Mouse (Mus musculus): ENCODE measurements around the gene Aprt. TPM values are rescaled to one million over a fixed set of nuclear protein-coding genes. Genes with fewer than 3 reads are reported as not detected.

Gene Aprt
- polyA plus RNA-seq, 1 experiment from 2014 or later: 195 TPM

GRCm38 (mm10) chr8:122548891-122549439 lies 27.7 kb downstream of the Aprt start:
- peaks cover 4% of the 10 kb centered on the region for H3K4me1 ChIP-seq (ENCODE audit: control insufficient read depth, insufficient read depth, low read length)
- H3K4me3 ChIP-seq (ENCODE audit: low read depth, low read length): no peak overlapping the region

GRCm38 (mm10) chr8:122548331-122548730 lies 28.4 kb downstream of the Aprt start:
- Histone ChIP-seq H3K4me1 (ENCODE audit: control insufficient read depth, insufficient read depth, low read length) (peaks cover 4% of the 10 kb centered on the region), H3K4me3 (ENCODE audit: low read depth, low read length) (no peak overlapping the region), H3K27me3 (ENCODE audit: control insufficient read depth, insufficient read depth, low read length) (peaks cover 21% of the 10 kb centered on the region), H3K9me3 (ENCODE audit: control insufficient read depth, low read length) (no peaks in the 10 kb centered on the region), H3K27ac (ENCODE audit: low read depth, low read length) (no peak overlapping the region), H3K9ac (ENCODE audit: low read length) (no peak overlapping the region), H3K4me2 (no peak overlapping the region), H3K36me3 (ENCODE audit: control insufficient read depth, insufficient read depth, low read length) (no peaks in the 10 kb centered on the region)
- 75% methylated on average over 13 of the region's 13 CpGs for WGBS
- no peak for ATAC-seq (ENCODE audit: low FRiP score)
- DNase-seq (ENCODE audit: low spot score, missing footprints): no peak

More at GRCm38 (mm10) chr8:122548891-122549439, 27.7 kb downstream of the Aprt start:
- no peak for DNase-seq (ENCODE audit: low spot score, missing footprints)
- H3K9me3 ChIP-seq (ENCODE audit: control insufficient read depth, low read length): no peaks in the 10 kb centered on the region
- WGBS: 94% methylated on average over 3 of the region's 3 CpGs
- H3K27me3 ChIP-seq (ENCODE audit: control insufficient read depth, insufficient read depth, low read length): peaks cover 21% of the 10 kb centered on the region
- no peak overlapping the region for H3K9ac ChIP-seq (ENCODE audit: low read length)
- no peak overlapping the region for H3K27ac ChIP-seq (ENCODE audit: low read depth, low read length)
- H3K36me3 ChIP-seq (ENCODE audit: control insufficient read depth, insufficient read depth, low read length): no peaks in the 10 kb centered on the region
- H3K4me2 ChIP-seq: no peak overlapping the region
- no peak for ATAC-seq (ENCODE audit: low FRiP score)

- Histone ChIP-seq H3K4me3 (ENCODE audit: low read depth, low read length) (no peak overlapping the region), H3K9me3 (ENCODE audit: control insufficient read depth, low read length) (no peaks in the 10 kb centered on the region), H3K4me1 (ENCODE audit: control insufficient read depth, insufficient read depth, low read length) (peaks cover 4% of the 10 kb centered on the region), H3K9ac (ENCODE audit: low read length) (no peak overlapping the region), H3K4me2 (no peak overlapping the region), H3K36me3 (ENCODE audit: control insufficient read depth, insufficient read depth, low read length) (no peaks in the 10 kb centered on the region; the same call in 1 of the 2 replicates), H3K27me3 (ENCODE audit: control insufficient read depth, insufficient read depth, low read length) (peaks cover 21% of the 10 kb centered on the region), H3K27ac (ENCODE audit: low read depth, low read length) (no peak overlapping the region; the same call in 1 of the 2 replicates)
- 37% methylated on average over 5 of the region's 5 CpGs for WGBS
- DNase-seq (ENCODE audit: low spot score, missing footprints) (no peak), ATAC-seq (ENCODE audit: low FRiP score) (no peak)
Observed at GRCm38 (mm10) chr8:122547815-122548214, 28.9 kb downstream of the Aprt start.

GRCm38 (mm10) chr8:122546811-122547453 lies 29.8 kb downstream of the Aprt start:
- no peak overlapping the region for H3K9ac ChIP-seq (ENCODE audit: low read length)
- ATAC-seq (ENCODE audit: low FRiP score) (no peak), DNase-seq (ENCODE audit: low spot score, missing footprints) (no peak)
- peaks cover 4% of the 10 kb centered on the region for H3K4me1 ChIP-seq (ENCODE audit: control insufficient read depth, insufficient read depth, low read length)
- H3K4me2 ChIP-seq: peak overlapping the region; percentile 11; the same call in 1 of the 2 replicates
- H3K9me3 ChIP-seq (ENCODE audit: control insufficient read depth, low read length): no peaks in the 10 kb centered on the region
- H3K27me3 ChIP-seq (ENCODE audit: control insufficient read depth, insufficient read depth, low read length): peaks cover 21% of the 10 kb centered on the region
- no peaks in the 10 kb centered on the region; the same call in 1 of the 2 replicates for H3K36me3 ChIP-seq (ENCODE audit: control insufficient read depth, insufficient read depth, low read length)
- 73% methylated on average over 24 of the region's 24 CpGs for WGBS
- no peak overlapping the region for H3K4me3 ChIP-seq (ENCODE audit: low read depth, low read length)
- H3K27ac ChIP-seq (ENCODE audit: low read depth, low read length): no peak overlapping the region; the same call in 1 of the 2 replicates

- Histone ChIP-seq H3K9ac (ENCODE audit: low read length) (no peak overlapping the region), H3K4me3 (ENCODE audit: low read depth, low read length) (no peak overlapping the region), H3K9me3 (ENCODE audit: control insufficient read depth, low read length) (no peaks in the 10 kb centered on the region), H3K4me1 (ENCODE audit: control insufficient read depth, insufficient read depth, low read length) (peaks cover 4% of the 10 kb centered on the region), H3K27me3 (ENCODE audit: control insufficient read depth, insufficient read depth, low read length) (peaks cover 14% of the 10 kb centered on the region), H3K36me3 (ENCODE audit: control insufficient read depth, insufficient read depth, low read length) (no peaks in the 10 kb centered on the region; the same call in 1 of the 2 replicates), H3K27ac (ENCODE audit: low read depth, low read length) (no peak overlapping the region), H3K4me2 (no peak overlapping the region)
- WGBS: 83% methylated on average over 7 of the region's 7 CpGs
- DNase-seq (ENCODE audit: low spot score, missing footprints) (no peak), ATAC-seq (ENCODE audit: low FRiP score) (0 out of 2 replicates have a peak, but pooled peaks have one; percentile 40)
Observed at GRCm38 (mm10) chr8:122546066-122546755, 30.5 kb downstream of the Aprt start.

GRCm38 (mm10) chr8:122544138-122544537 lies 32.6 kb downstream of the Aprt start:
- no peak for DNase-seq (ENCODE audit: low spot score, missing footprints)
- 90% methylated on average over 8 of the region's 8 CpGs for WGBS

GRCm38 (mm10) chr8:122538310-122539076 lies 38.2 kb downstream of the Aprt start:
- ATAC-seq (ENCODE audit: low FRiP score) (no peak), DNase-seq (ENCODE audit: low spot score, missing footprints) (no peak)
- Histone ChIP-seq H3K4me2 (no peak overlapping the region), H3K27me3 (ENCODE audit: control insufficient read depth, insufficient read depth, low read length) (no peaks in the 10 kb centered on the region), H3K36me3 (ENCODE audit: control insufficient read depth, insufficient read depth, low read length) (no peaks in the 10 kb centered on the region; the same call in 1 of the 2 replicates), H3K4me1 (ENCODE audit: control insufficient read depth, insufficient read depth, low read length) (no peaks in the 10 kb centered on the region), H3K9me3 (ENCODE audit: control insufficient read depth, low read length) (no peaks in the 10 kb centered on the region), H3K27ac (ENCODE audit: low read depth, low read length) (no peak overlapping the region), H3K9ac (ENCODE audit: low read length) (no peak overlapping the region), H3K4me3 (ENCODE audit: low read depth, low read length) (no peak overlapping the region)
- WGBS: 88% methylated on average over 9 of the region's 9 CpGs

More at GRCm38 (mm10) chr8:122544138-122544537, 32.6 kb downstream of the Aprt start:
- Histone ChIP-seq H3K9ac (ENCODE audit: low read length) (no peak overlapping the region), H3K36me3 (ENCODE audit: control insufficient read depth, insufficient read depth, low read length) (no peaks in the 10 kb centered on the region; the same call in 1 of the 2 replicates), H3K4me2 (no peak overlapping the region), H3K27me3 (ENCODE audit: control insufficient read depth, insufficient read depth, low read length) (no peaks in the 10 kb centered on the region), H3K9me3 (ENCODE audit: control insufficient read depth, low read length) (no peaks in the 10 kb centered on the region), H3K4me1 (ENCODE audit: control insufficient read depth, insufficient read depth, low read length) (no peaks in the 10 kb centered on the region; the same call in 1 of the 2 replicates), H3K27ac (ENCODE audit: low read depth, low read length) (no peak overlapping the region), H3K4me3 (ENCODE audit: low read depth, low read length) (no peak overlapping the region)
- no peak for ATAC-seq (ENCODE audit: low FRiP score)

GRCm38 (mm10) chr8:122537812-122538211 lies 38.9 kb downstream of the Aprt start:
- no peak for ATAC-seq (ENCODE audit: low FRiP score)
- Histone ChIP-seq H3K4me1 (ENCODE audit: control insufficient read depth, insufficient read depth, low read length) (no peaks in the 10 kb centered on the region), H3K4me2 (no peak overlapping the region)

More at GRCm38 (mm10) chr8:122537812-122538211, 38.9 kb downstream of the Aprt start:
- Histone ChIP-seq H3K9ac (ENCODE audit: low read length) (no peak overlapping the region), H3K9me3 (ENCODE audit: control insufficient read depth, low read length) (no peaks in the 10 kb centered on the region), H3K4me3 (ENCODE audit: low read depth, low read length) (no peak overlapping the region), H3K36me3 (ENCODE audit: control insufficient read depth, insufficient read depth, low read length) (no peaks in the 10 kb centered on the region; the same call in 1 of the 2 replicates), H3K27ac (ENCODE audit: low read depth, low read length) (no peak overlapping the region), H3K27me3 (ENCODE audit: control insufficient read depth, insufficient read depth, low read length) (no peaks in the 10 kb centered on the region)
- WGBS: 86% methylated on average over 2 of the region's 2 CpGs
- no peak for DNase-seq (ENCODE audit: low spot score, missing footprints)
